Mouse (Mus musculus) urinary bladder, postnatal 0 days (tissue): Measurements from ENCODE around the gene Col4a5. TPM values are rescaled to one million over a fixed set of nuclear protein-coding genes. Genes with fewer than 3 reads are reported as not detected.

ENCODE experiments used
- polyA plus RNA-seq: library from polyadenylated mRNA; unstranded; fragments of >200 nt; fragmentation: Nextera tagmentation; extraction: Ambion mirVana; gene quantifications from 2 replicates; pipeline ENCODE4 v1.2.1, GENCODE M21; 2015

Col4a5 gene
- 19.7 and 25.5 TPM in 2 replicates for polyA plus RNA-seq

DNA sequence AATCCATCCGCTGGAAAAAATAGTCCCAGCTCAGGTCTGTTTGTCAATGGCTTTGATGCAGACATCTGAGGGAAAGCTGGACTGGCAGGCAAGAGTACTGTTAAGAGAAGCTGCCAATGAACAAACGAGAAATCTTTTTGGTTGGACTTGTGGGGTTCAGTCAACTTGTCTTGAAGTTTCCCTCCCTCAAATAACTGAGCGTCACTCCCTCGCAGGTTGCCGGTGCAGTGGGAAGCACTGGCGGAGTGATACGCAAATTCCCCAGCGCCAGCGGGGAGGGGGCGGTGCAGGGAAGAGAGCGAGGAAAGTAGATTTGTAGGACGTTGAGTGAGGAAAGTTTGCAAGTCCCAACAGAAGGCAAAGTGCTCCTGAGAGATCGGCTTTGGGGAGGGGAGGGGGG lies at the start of gene Col4a5:
Gene Col4a5 (plus strand): TSS at position 276 of the 400 bp plus-strand sequence.

DNA sequence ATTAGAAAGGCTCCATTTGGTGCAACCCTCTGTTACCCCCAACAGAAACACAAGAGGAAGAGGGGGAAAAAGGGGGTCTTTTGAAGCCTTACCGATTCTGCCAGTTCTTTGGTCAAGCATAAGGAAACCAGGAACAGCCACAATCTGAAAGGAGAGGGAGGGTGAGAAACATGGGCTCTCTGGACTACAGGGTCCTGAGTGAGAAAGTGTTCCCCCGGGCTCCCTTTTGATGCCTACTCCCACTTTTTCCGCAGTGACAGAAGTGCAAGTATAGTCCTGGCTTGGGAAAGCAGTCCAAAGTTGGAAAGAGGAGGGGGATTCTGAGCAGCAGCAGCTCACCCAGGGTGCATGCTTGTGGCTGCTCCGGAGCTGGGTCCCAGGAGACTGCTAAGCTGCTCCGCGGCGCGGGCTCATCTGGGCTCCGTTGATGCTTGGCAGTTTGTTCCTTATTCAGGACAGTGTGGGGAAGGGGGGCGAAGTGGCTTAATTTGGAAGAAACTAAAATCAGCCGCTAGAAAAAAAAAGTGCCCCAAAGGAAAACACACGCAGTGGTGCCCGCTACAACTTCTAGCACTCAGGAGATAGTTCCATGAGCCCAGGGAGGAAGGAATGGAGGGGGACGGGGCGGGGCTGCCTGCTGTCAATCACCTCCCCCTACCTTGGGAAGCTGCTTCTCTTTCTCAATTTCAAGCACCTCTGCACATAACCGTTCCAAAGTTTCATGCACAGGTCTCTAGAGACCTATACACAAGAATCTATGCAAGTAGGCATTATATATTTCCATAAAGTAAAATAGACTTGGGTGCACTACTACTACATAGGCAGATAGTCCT lies 1.5 kb upstream of the Col4a5 start, which contains the start of gene Col4a6:
Gene Col4a6 (minus strand): TSS at position 607 of the 833 bp plus-strand sequence.

DNA sequence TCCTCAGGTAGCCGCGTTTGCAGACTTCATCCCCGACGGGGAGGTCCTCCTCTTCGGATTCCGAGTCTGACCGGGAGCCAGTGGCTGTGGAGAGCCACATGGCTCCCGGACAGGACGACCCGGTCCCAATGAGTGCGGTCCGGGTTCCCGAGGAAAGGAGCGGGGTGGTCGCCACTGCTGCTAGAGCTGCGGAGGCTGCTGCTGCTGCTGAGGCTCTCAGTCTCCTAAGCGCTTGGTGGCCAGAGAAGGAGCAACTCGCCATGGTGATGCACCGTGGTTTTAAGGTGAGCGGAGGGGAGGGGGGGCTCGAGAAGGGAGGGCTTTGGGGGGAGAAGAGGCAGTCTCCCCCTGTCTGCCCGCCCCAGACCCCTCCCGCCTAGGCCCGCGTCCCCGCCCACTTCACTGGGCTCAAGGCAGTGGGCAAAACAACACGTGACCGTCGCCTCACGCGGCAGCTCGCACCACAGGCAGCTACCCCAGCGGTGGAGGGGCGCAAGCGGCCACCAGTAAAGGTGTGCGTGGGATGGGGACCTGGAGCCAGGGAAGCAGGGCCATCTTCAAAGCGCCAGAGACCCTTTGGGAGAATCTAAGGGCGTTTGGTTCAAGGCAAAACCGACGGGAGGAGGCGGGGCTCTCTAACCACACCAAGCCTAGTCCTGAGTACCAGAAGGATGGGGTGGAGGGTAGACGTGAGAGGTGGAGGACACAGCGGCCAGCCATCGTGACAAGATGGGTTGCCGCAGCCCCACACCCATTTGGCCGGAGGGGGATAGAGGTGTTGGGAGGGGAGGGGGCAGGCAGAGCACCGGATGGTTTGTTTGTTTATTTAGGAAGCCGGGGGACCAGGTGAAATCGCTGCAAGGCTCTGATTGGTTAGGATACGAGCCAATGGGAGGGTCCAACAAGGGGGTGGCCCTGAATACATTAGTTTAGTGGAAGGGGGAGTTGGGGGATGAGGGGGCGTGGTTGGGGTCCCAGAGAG lies 250.0 kb downstream of the Col4a5 start, which contains the start of gene Irs4:
Gene Irs4 (minus strand): TSS at position 327 of the 982 bp plus-strand sequence.

Other genes with a start within 250 kb of the Col4a5 start
- 4.1 and 5.9 TPM in 2 replicates for gene Col4a6, start 1.3 kb upstream of the Col4a5 start, polyA plus RNA-seq
- 0.04 TPM in 1 of 2 replicates, not detected in the other for gene Irs4, start 249.9 kb downstream of the Col4a5 start, polyA plus RNA-seq